Mouse (Mus musculus) limb, embryonic 12.5 days (tissue): ENCODE data around the gene Pgp. TPM values are rescaled to one million over a fixed set of nuclear protein-coding genes. Genes with fewer than 3 reads are reported as not detected.

ENCODE experiments used
- ATAC-seq: fragments of 200-750 bp; cut with Nextera tagmentation; 2 replicates; pipeline ENCODE4 v1.8.0; 2017; ENCODE audit warnings: low read depth, moderate TSS enrichment; ENCODE audit not compliant: insufficient number of reproducible peaks, insufficient read depth, low FRiP score, low TSS enrichment
- H3K27ac ChIP-seq: fragments of 300-500 bp; sonication (generic); 2 replicates; pipeline ENCODE4 v1.5.1; 2016; ENCODE audit warnings: mild to moderate bottlenecking, moderate library complexity
- H3K27me3 ChIP-seq: fragments of 300-500 bp; sonication (generic); 2 replicates; pipeline ENCODE4 v1.6.1; 2016; ENCODE audit warnings: mild to moderate bottlenecking, moderate library complexity
- H3K36me3 ChIP-seq: fragments of 300-500 bp; sonication (generic); 2 replicates; pipeline ENCODE4 v1.6.1; 2016; ENCODE audit warnings: mild to moderate bottlenecking, moderate library complexity
- H3K4me1 ChIP-seq: fragments of 300-500 bp; sonication (generic); replicated peaks from 2 replicates; pipeline ENCODE4 v1.6.1; 2016
- H3K4me2 ChIP-seq: fragments of 300-500 bp; sonication (generic); 2 replicates; pipeline ENCODE4 v1.6.1; 2016; ENCODE audit warnings: mild to moderate bottlenecking, moderate library complexity
- H3K4me3 ChIP-seq: fragments of 300-500 bp; sonication (generic); replicated peaks from 2 replicates; pipeline ENCODE4 v1.5.1; 2016; ENCODE audit warnings: mild to moderate bottlenecking
- H3K9ac ChIP-seq: fragments of 300-500 bp; sonication (generic); replicated peaks from 2 replicates; pipeline ENCODE4 v1.6.1; 2016; ENCODE audit warnings: mild to moderate bottlenecking, moderate library complexity
- H3K9me3 ChIP-seq: fragments of 300-500 bp; sonication (generic); 2 replicates; pipeline ENCODE4 v1.6.1; 2016; ENCODE audit warnings: mild to moderate bottlenecking, moderate library complexity
- WGBS: fragments of 180-500 bp; shearing (Covaris S2); methylation state at CpG from one replicate; pipeline ENCODE4 v1.1.7; 2016; 5-methylcytosine and 5-hydroxymethylcytosine counted together
- polyA plus RNA-seq: library from polyadenylated mRNA; unstranded; fragments of >200 nt; fragmentation: Nextera tagmentation; extraction: Ambion mirVana; gene quantifications from 2 replicates; pipeline ENCODE4 v1.2.1, GENCODE M21; 2016

Gene Pgp
- polyA plus RNA-seq, 1 experiment from 2014 or later = 56.6 TPM

GRCm38 (mm10) chr17:24488662-24489264, 18.6 kb downstream of the Pgp start:
- Histone ChIP-seq H3K4me1 (peaks cover 21% of the 10 kb centered on the region), H3K27me3 (peaks cover 37% of the 10 kb centered on the region), H3K4me2 (peak overlapping the region; percentile 95), H3K27ac (peak overlapping the region; percentile 35; the same call in 1 of the 2 replicates), H3K36me3 (no peaks in the 10 kb centered on the region), H3K9ac (peak overlapping the region; percentile 83), H3K9me3 (no peaks in the 10 kb centered on the region), H3K4me3 (peak overlapping the region; percentile 80)
- under 1% methylated on average over 63 of the region's 81 CpGs for WGBS
- ATAC-seq = 0 out of 2 replicates have a peak, but pooled peaks have one; percentile 54

DNA sequence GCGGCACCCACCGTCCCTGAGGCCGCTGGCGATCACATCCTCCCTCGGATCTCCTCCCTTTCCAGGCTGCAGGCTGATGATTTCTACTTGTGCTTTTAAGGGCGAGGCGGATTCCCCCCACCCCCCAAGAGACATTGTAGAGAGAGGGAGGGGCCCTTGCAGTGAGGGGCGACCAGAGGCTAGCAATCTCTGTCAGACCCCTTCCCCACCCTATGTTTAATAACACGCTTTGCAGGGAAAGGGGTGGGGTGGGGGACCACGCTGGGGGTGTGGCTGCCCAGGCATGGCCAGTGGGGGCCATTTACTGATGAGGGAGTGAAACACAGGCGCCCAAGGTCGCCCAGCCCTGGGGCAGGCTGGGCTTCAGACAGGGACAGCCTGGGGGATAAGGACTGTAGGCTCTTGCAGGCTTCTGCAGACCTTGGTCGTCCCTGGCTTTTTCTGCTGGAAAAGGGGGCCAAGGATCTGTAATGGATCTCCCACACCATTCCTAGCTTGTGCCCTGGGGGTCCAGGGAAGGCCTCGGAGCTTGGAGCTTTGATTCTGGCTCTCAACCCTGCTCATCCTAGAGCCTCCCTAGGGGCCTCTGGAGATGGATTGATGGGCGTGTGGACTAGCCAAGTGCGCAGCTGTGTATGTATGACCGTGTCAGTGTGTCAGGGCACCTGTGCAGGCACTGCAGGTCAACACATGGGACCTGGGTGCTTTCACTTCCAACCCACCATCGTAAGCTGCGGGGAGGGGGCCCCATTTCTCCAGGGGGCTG, 19.3 kb downstream of the Pgp start:
- 0 out of 2 replicates have a peak, but pooled peaks have one; percentile 7 for ATAC-seq
- peaks cover 37% of the 10 kb centered on the region for H3K27me3 ChIP-seq
- peak overlapping the region; percentile 95 for H3K4me2 ChIP-seq
- H3K36me3 ChIP-seq = no peaks in the 10 kb centered on the region
- 17% methylated on average over 19 of the region's 19 CpGs for WGBS
- H3K9me3 ChIP-seq = no peaks in the 10 kb centered on the region
- H3K4me1 ChIP-seq = peaks cover 21% of the 10 kb centered on the region
- peak overlapping the region; percentile 83 for H3K9ac ChIP-seq
- peak overlapping the region; percentile 80 for H3K4me3 ChIP-seq
- H3K27ac ChIP-seq = no peak overlapping the region

GRCm38 (mm10) chr17:24490399-24490798, 20.2 kb downstream of the Pgp start:
- no peak overlapping the region for H3K4me2 ChIP-seq
- no peaks in the 10 kb centered on the region for H3K9me3 ChIP-seq
- H3K36me3 ChIP-seq = no peaks in the 10 kb centered on the region
- H3K4me3 ChIP-seq = no peak overlapping the region
- peaks cover 19% of the 10 kb centered on the region for H3K4me1 ChIP-seq
- H3K27me3 ChIP-seq = peaks cover 37% of the 10 kb centered on the region
- no peak overlapping the region for H3K9ac ChIP-seq
- no peak overlapping the region for H3K27ac ChIP-seq
- WGBS = 78% methylated on average over 4 of the region's 4 CpGs
- ATAC-seq = no peak

- Histone ChIP-seq H3K9me3 (no peaks in the 10 kb centered on the region), H3K27ac (no peak overlapping the region), H3K9ac (no peak overlapping the region), H3K4me2 (no peak overlapping the region), H3K36me3 (peaks cover 19% of the 10 kb centered on the region), H3K4me3 (no peak overlapping the region), H3K27me3 (peaks cover 12% of the 10 kb centered on the region), H3K4me1 (0 out of 2 replicates have a peak, but pooled peaks cover 2% of the 10 kb centered on the region)
- WGBS = 43% methylated on average over 2 of the region's 2 CpGs
- no peak for ATAC-seq
These were observed 24.6 kb downstream of the Pgp start for GRCm38 (mm10) chr17:24494627-24495335.

- H3K36me3 ChIP-seq = peaks cover 23% of the 10 kb centered on the region
- peaks cover 5% of the 10 kb centered on the region for H3K27me3 ChIP-seq
- no peak overlapping the region for H3K9ac ChIP-seq
- ATAC-seq = no peak
- WGBS = 86% methylated on average over 3 of the region's 3 CpGs
- H3K4me2 ChIP-seq = no peak overlapping the region
- no peak overlapping the region for H3K4me3 ChIP-seq
- H3K27ac ChIP-seq = no peak overlapping the region
- 0 out of 2 replicates have a peak, but pooled peaks cover 2% of the 10 kb centered on the region for H3K4me1 ChIP-seq
- no peaks in the 10 kb centered on the region for H3K9me3 ChIP-seq
These were observed 25.3 kb downstream of the Pgp start for GRCm38 (mm10) chr17:24495443-24495842.

- peaks cover 29% of the 10 kb centered on the region for H3K36me3 ChIP-seq
- H3K27me3 ChIP-seq = peaks cover 1% of the 10 kb centered on the region; the same call in 1 of the 2 replicates
- H3K9ac ChIP-seq = no peak overlapping the region
- H3K9me3 ChIP-seq = no peaks in the 10 kb centered on the region
- H3K27ac ChIP-seq = no peak overlapping the region
- H3K4me2 ChIP-seq = no peak overlapping the region
- H3K4me1 ChIP-seq = 0 out of 2 replicates have a peak, but pooled peaks cover 2% of the 10 kb centered on the region
- ATAC-seq = no peak
- no peak overlapping the region for H3K4me3 ChIP-seq
- 76% methylated on average over 1 of the region's 1 CpGs for WGBS
These were observed 25.8 kb downstream of the Pgp start for GRCm38 (mm10) chr17:24496026-24496425.

- H3K9ac ChIP-seq = 0 out of 2 replicates have a peak overlapping the region, but pooled peaks have one; percentile 8
- 37% methylated on average over 11 of the region's 11 CpGs for WGBS
- no peaks in the 10 kb centered on the region for H3K9me3 ChIP-seq
- no peak overlapping the region for H3K27ac ChIP-seq
- H3K36me3 ChIP-seq = peaks cover 74% of the 10 kb centered on the region
- ATAC-seq = no peak
- peaks cover 8% of the 10 kb centered on the region for H3K4me1 ChIP-seq
- H3K4me3 ChIP-seq = no peak overlapping the region
- 0 out of 2 replicates have a peak, but pooled peaks cover 9% of the 10 kb centered on the region for H3K27me3 ChIP-seq
- no peak overlapping the region for H3K4me2 ChIP-seq
These were observed 32.0 kb downstream of the Pgp start for GRCm38 (mm10) chr17:24502208-24502607.

GRCm38 (mm10) chr17:24504085-24504484, 33.9 kb downstream of the Pgp start:
- Histone ChIP-seq H3K9me3 (no peaks in the 10 kb centered on the region), H3K36me3 (peaks cover 84% of the 10 kb centered on the region), H3K9ac (no peak overlapping the region), H3K27me3 (0 out of 2 replicates have a peak, but pooled peaks cover 9% of the 10 kb centered on the region), H3K4me1 (peaks cover 9% of the 10 kb centered on the region), H3K27ac (no peak overlapping the region), H3K4me3 (no peak overlapping the region), H3K4me2 (no peak overlapping the region)
- no peak for ATAC-seq
- 91% methylated on average over 10 of the region's 10 CpGs for WGBS

GRCm38 (mm10) chr17:24505286-24505955, 35.2 kb downstream of the Pgp start:
- no peak overlapping the region for H3K27ac ChIP-seq
- peaks cover 87% of the 10 kb centered on the region for H3K36me3 ChIP-seq
- H3K9ac ChIP-seq = no peak overlapping the region
- no peak overlapping the region for H3K4me2 ChIP-seq
- H3K4me1 ChIP-seq = peaks cover 9% of the 10 kb centered on the region
- ATAC-seq = no peak
- no peaks in the 10 kb centered on the region for H3K9me3 ChIP-seq
- H3K27me3 ChIP-seq = 0 out of 2 replicates have a peak, but pooled peaks cover 9% of the 10 kb centered on the region
- 89% methylated on average over 30 of the region's 30 CpGs for WGBS
- H3K4me3 ChIP-seq = no peak overlapping the region

DNA sequence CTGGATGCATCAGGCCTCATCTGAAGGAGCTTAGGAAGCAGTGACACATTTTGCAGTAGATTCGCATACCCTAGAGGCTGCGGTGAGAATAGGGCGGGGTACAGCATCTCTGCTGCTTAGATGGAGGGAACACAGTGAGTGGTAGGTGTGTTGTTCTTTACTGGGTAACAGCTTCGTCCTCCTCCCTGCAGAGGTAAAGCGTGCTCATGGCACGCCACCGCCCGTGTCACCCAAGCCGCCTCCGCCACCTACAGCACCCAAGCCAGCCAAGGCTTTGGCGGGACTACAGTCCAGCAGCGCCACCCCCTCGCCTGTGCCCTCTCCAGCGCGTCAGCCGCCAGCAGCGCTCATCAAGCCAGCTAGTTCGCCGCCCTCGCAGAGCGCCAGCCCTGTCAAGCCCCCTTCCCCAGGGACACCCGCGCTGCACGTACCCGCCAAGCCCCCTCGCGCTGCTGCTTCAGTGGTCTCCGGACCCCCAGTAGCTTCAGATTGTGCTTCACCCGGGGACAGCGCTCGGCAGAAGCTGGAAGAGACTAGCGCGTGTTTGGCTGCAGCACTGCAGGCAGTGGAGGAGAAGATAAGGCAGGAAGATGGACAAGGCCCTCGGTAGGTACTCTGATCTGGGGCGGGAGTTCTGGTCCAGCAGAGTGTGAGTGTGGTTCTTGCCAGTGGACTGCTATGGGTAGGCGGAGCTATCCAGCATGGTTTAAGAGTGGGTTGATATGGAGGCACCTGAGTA, 36.3 kb downstream of the Pgp start:
- Histone ChIP-seq H3K4me1 (peaks cover 9% of the 10 kb centered on the region), H3K4me2 (peak overlapping the region; percentile 39), H3K4me3 (peak overlapping the region; percentile 18; the same call in 1 of the 2 replicates), H3K9me3 (no peaks in the 10 kb centered on the region), H3K36me3 (peaks cover 87% of the 10 kb centered on the region), H3K27me3 (0 out of 2 replicates have a peak, but pooled peaks cover 9% of the 10 kb centered on the region), H3K27ac (no peak overlapping the region), H3K9ac (peak overlapping the region; percentile 47; the same call in 1 of the 2 replicates)
- 0 out of 2 replicates have a peak, but pooled peaks have one; percentile 14 for ATAC-seq
- 30% methylated on average over 36 of the region's 36 CpGs for WGBS
